Mouse (Mus musculus): ENCODE results near the gene Stx11.

DNA sequence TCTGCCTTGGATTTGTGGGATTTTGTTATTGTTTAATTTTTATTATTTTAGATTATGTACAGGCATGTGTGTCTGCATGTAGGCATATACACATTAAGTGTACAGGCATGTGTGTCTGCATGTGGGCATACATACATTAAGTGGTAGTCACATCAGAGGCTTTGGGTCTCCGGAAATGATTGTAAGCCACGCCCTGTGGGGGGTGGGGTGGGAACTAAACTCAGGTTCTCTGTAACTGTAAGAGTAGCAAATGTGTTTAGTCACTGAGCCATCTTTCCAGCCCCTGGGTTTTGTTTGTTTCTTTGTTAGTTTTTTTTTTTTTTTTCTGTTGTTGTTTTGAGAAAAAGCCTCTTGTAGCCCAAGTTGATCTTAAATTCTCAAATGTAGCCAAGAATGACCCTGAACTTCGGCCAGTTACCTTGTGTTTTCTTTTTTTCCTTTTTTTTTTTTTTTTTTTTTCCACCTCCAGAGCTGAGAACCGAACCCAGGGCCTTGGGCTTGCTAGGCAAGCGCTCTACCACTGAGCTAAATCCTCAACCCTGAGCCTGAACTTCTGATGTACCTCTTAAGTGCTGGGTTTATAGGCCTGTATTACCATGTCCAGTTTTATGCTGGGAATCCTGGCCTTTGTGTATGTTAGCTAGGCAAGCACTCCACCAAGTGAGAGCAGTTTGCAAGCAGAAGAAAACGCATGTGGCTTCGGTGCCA lies 34.8 kb downstream of the Stx11 start:
- TF ChIP-seq CTCF (IDR thresholded peaks at IDR 0.05; ENCODE audit: control insufficient read depth, insufficient read depth, low read length) (no peak), POLR2A (IDR thresholded peaks at IDR 0.05; ENCODE audit: borderline replicate concordance, control insufficient read depth, low read depth, low read length) (no peak)

Measured in bone marrow, adult 2 months (tissue).